Mouse (Mus musculus) gastrocnemius, adult 2 months (tissue): ENCODE data around the gene Itpkb. TPM values are rescaled to one million over a fixed set of nuclear protein-coding genes. Genes with fewer than 3 reads are reported as not detected.

Experiments used
- DNase-seq: peaks from one replicate; pipeline ENCODE4 v3.0.0; 2022
- H3K27ac ChIP-seq: fragments of 200-600 bp; 2 replicates; pipeline ENCODE4 v1.8.1; 2022; ENCODE audit warnings: mild to moderate bottlenecking
- H3K4me3 ChIP-seq: fragments of 200-600 bp; 2 replicates; pipeline ENCODE4 v1.8.1; 2022; ENCODE audit warnings: mild to moderate bottlenecking, moderate library complexity
- CTCF ChIP-seq: fragments of 200-600 bp; IDR thresholded peaks from 2 replicates; pipeline ENCODE4 v1.8.1; 2022; ENCODE audit warnings: antibody characterized with exemption, mild to moderate bottlenecking, moderate library complexity
- intact Hi-C: fragments of 180-260 bp; cut with DNase I; formaldehyde crosslinking; loops from one replicate; pipeline ENCODE4 v1.15.1; 2025
- total RNA-seq, 2 experiments: library from RNA; stranded (reverse); gene quantifications; 2 replicates each; pipeline ENCODE4 v1.2.3; 2021

The Itpkb gene
- total RNA-seq, 2 experiments from 2014 or later: 14.7 to 22.7 TPM

GRCm38 (mm10) chr1:180408832-180409231 is 78.5 kb downstream of the Itpkb start:
- TF ChIP-seq CTCF: no peak
- peak; percentile 51 for DNase-seq
- intact Hi-C loops: loop anchor here (5.0 kb wide), 1 partner anchor 77 kb away; the partner anchor contains the start of gene Itpkb

GRCm38 (mm10) chr1:180409771-180410170 is 79.5 kb downstream of the Itpkb start:
- Histone ChIP-seq H3K4me3 (no peak overlapping the region), H3K27ac (peak overlapping the region; percentile 96)
- DNase-seq: no peak
- 0 out of 2 replicates have a peak, but pooled peaks have one; percentile 6 for TF ChIP-seq CTCF
- intact Hi-C loops: loop anchor here (5.0 kb wide), 1 partner anchor 77 kb away; the partner anchor contains the start of gene Itpkb

More at GRCm38 (mm10) chr1:180408832-180409231, 78.5 kb downstream of the Itpkb start:
- H3K4me3 ChIP-seq: no peak overlapping the region; the same call in 1 of the 2 replicates
- H3K27ac ChIP-seq: peak overlapping the region; percentile 96

- DNase-seq: no peak
- Histone ChIP-seq H3K4me3 (no peak overlapping the region), H3K27ac (peak overlapping the region; percentile 96)
- intact Hi-C loops: no loop called here
- TF ChIP-seq CTCF: no peak
Observed at GRCm38 (mm10) chr1:180410306-180410705, 80.0 kb downstream of the Itpkb start.

- no peak for TF ChIP-seq CTCF
- Histone ChIP-seq H3K27ac (no peak overlapping the region; the same call in 1 of the 2 replicates), H3K4me3 (no peak overlapping the region)
- intact Hi-C loops: loop anchor here (5.0 kb wide), 1 partner anchor 63 kb away; no protein-coding TSS in a partner anchor
- DNase-seq: peak; percentile 9
Observed at GRCm38 (mm10) chr1:180415064-180415463, 84.8 kb downstream of the Itpkb start.

GRCm38 (mm10) chr1:180415836-180416235 is 85.6 kb downstream of the Itpkb start:
- no peak for TF ChIP-seq CTCF
- peak; percentile 14 for DNase-seq
- intact Hi-C loops: loop anchor here (5.0 kb wide), 1 partner anchor 64 kb away; no protein-coding TSS in a partner anchor
- H3K4me3 ChIP-seq: no peak overlapping the region
- peak overlapping the region; percentile 8; the same call in 1 of the 2 replicates for H3K27ac ChIP-seq

- H3K27ac ChIP-seq: 0 out of 2 replicates have a peak overlapping the region, but pooled peaks have one; percentile 13
- H3K4me3 ChIP-seq: no peak overlapping the region
- no peak for TF ChIP-seq CTCF
- intact Hi-C loops: loop anchor here (5.0 kb wide), 1 partner anchor 65 kb away; no protein-coding TSS in a partner anchor
- no peak for DNase-seq
Observed at GRCm38 (mm10) chr1:180417118-180417517, 86.8 kb downstream of the Itpkb start.

- no peak for DNase-seq
- no peak for TF ChIP-seq CTCF
- H3K27ac ChIP-seq: no peak overlapping the region
- intact Hi-C loops: loop anchor here (5.0 kb wide), 1 partner anchor 67 kb away; no protein-coding TSS in a partner anchor
- no peak overlapping the region for H3K4me3 ChIP-seq
Observed at GRCm38 (mm10) chr1:180419059-180419458, 88.8 kb downstream of the Itpkb start.

GRCm38 (mm10) chr1:180420496-180421164 is 90.3 kb downstream of the Itpkb start:
- no peak overlapping the region for H3K4me3 ChIP-seq
- intact Hi-C loops: no loop called here
- H3K27ac ChIP-seq: peak overlapping the region; percentile 75
- DNase-seq: peak; percentile 35
- no peak for TF ChIP-seq CTCF

GRCm38 (mm10) chr1:180421165-180421909 is 91.1 kb downstream of the Itpkb start:
- Histone ChIP-seq H3K27ac (peak overlapping the region; percentile 75), H3K4me3 (peak overlapping the region; percentile 9; the same call in 1 of the 2 replicates)
- no peak for DNase-seq
- TF ChIP-seq CTCF: no peak
- intact Hi-C loops: no loop called here

- no peak overlapping the region for H3K4me3 ChIP-seq
- peak; percentile 93 for TF ChIP-seq CTCF
- intact Hi-C loops: loop anchor here (2.0 kb wide), 1 partner anchor 153 kb away; no protein-coding TSS in a partner anchor
- DNase-seq: peak; percentile 83
- peak overlapping the region; percentile 75 for H3K27ac ChIP-seq
Observed at GRCm38 (mm10) chr1:180422076-180422828, 92.0 kb downstream of the Itpkb start.

GRCm38 (mm10) chr1:180423008-180423639 is 92.8 kb downstream of the Itpkb start:
- Histone ChIP-seq H3K27ac (peak overlapping the region; percentile 75), H3K4me3 (no peak overlapping the region)
- DNase-seq: peak; percentile 49
- TF ChIP-seq CTCF: no peak
- intact Hi-C loops: loop anchor here (2.0 kb wide), 1 partner anchor 154 kb away; no protein-coding TSS in a partner anchor

GRCm38 (mm10) chr1:180423931-180424330 is 93.6 kb downstream of the Itpkb start:
- no peak overlapping the region for H3K4me3 ChIP-seq
- DNase-seq: no peak
- intact Hi-C loops: loop anchor here (2.0 kb wide), 1 partner anchor 155 kb away; no protein-coding TSS in a partner anchor
- peak overlapping the region; percentile 75; the same call in 1 of the 2 replicates for H3K27ac ChIP-seq
- no peak for TF ChIP-seq CTCF
